Mouse (Mus musculus) bone marrow, adult 2 months (tissue): ENCODE measurements around the gene Ptpn13.

Experiments
- CTCF ChIP-seq: fragments of 200-500 bp; IDR thresholded peaks from 2 replicates; pipeline ENCODE4 v1.5.1; 2011; ENCODE audit warnings: low read length, control low read depth; ENCODE audit not compliant: control insufficient read depth, insufficient read depth
- POLR2A ChIP-seq: fragments of 200-500 bp; IDR thresholded peaks from 2 replicates; pipeline ENCODE4 v1.6.1; 2011; ENCODE audit warnings: low read depth, mild to moderate bottlenecking, control low read depth, low read length, borderline replicate concordance; ENCODE audit not compliant: control insufficient read depth

- TF ChIP-seq CTCF (no peak), POLR2A (no peak)
Observed at GRCm38 (mm10) chr5:103393220-103393619, 31.8 kb upstream of the Ptpn13 start.
